Mouse (Mus musculus): Measurements from ENCODE around the gene Card11. TPM values are rescaled to one million over a fixed set of nuclear protein-coding genes. Genes with fewer than 3 reads are reported as not detected.

Card11 gene
- total RNA-seq, 1 experiment = 1.2 TPM

DNA sequence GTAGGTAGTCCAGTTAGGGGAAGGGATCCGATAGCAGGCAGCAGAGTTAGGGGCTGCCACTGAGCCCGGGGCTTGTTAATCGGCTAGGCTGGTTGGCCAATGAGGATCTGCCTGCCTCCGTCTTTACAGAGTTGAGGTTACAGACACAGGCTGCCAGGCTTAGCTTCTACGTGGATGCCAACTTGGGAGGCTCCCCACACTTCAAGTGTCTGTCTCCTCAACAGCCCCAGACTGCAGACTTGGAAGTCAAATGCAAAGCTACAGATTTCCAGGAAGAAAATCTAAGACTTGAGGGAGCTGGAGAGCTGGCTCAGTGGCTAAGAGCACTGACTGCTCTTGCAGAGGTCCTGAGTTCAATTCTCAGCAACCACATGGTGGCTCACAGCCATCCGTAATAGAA, 39.6 kb downstream of the Card11 start:
- H3K4me3 ChIP-seq (ENCODE audit: insufficient read depth in 1 of 2, low read depth in 1 of 2, low read length in 2 of 2, poor library complexity in 1 of 2, severe bottlenecking in 1 of 2) = no peak overlapping the region
- no peak for TF ChIP-seq ZNF384 (IDR thresholded peaks at IDR 0.05; ENCODE audit: low read depth, low read length)
- no peak for TF ChIP-seq ZC3H11A (IDR thresholded peaks at IDR 0.05; ENCODE audit: borderline replicate concordance, low read depth, low read length)
- no peak for TF ChIP-seq HCFC1 (IDR thresholded peaks at IDR 0.05; ENCODE audit: borderline replicate concordance, insufficient read depth, low read length)
- no peak for TF ChIP-seq MAFK (IDR thresholded peaks at IDR 0.05; ENCODE audit: insufficient read depth, low read depth, low read length)
- no peak for TF ChIP-seq CHD2 (IDR thresholded peaks at IDR 0.05; ENCODE audit: low read depth, low read length)
- H3K4me1 ChIP-seq (ENCODE audit: control insufficient read depth in 2 of 2, insufficient read depth in 2 of 2, low read length in 2 of 2, poor library complexity in 1 of 2) = no peaks in the 10 kb centered on the region
- no peak overlapping the region for H3K9ac ChIP-seq (ENCODE audit: insufficient read depth, low read depth, low read length, poor library complexity, severe bottlenecking)
- in situ Hi-C loops (cut with MboI; ENCODE audit: low sequenced_read_pairs in 2 of 2, unreplicated experiment in 2 of 2) = no loop called here
- H3K36me3 ChIP-seq (ENCODE audit: control insufficient read depth, insufficient read depth, low read length, poor library complexity, severe bottlenecking) = no peaks in the 10 kb centered on the region
- no peak overlapping the region for H3K27ac ChIP-seq (ENCODE audit: insufficient read depth, low read depth, low read length, poor library complexity, severe bottlenecking)
- H3K9me3 ChIP-seq (ENCODE audit: control insufficient read depth, insufficient read depth, low read depth, low read length) = no peaks in the 10 kb centered on the region
- no peak for DNase-seq (ENCODE audit: low read depth, low spot score)

DNA sequence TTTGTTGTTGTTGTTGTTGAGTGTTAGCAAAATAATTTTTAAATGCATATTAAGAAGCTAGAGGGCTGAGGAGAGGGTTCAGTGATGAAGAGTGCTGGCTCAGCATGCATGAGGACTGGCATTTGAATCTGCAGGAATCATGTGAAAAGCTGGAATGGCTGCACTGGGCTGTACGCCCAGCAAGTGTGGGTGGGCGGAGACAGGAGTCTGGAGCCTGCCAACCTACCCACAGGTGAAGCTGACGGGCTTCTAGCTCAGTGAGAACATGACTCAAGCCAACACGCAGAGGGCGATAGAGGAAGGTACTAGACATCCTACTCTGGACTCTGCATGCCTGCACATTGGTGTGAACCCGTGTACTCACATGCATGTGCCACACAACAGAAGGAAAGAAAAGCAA, 41.2 kb downstream of the Card11 start:
- Histone ChIP-seq H3K36me3 (ENCODE audit: control insufficient read depth, insufficient read depth, low read length, poor library complexity, severe bottlenecking) (no peaks in the 10 kb centered on the region), H3K27ac (ENCODE audit: insufficient read depth, low read depth, low read length, poor library complexity, severe bottlenecking) (no peak overlapping the region), H3K9me3 (ENCODE audit: control insufficient read depth, insufficient read depth, low read depth, low read length) (no peaks in the 10 kb centered on the region), H3K4me1 (ENCODE audit: control insufficient read depth in 2 of 2, insufficient read depth in 2 of 2, low read length in 2 of 2, poor library complexity in 1 of 2) (no peaks in the 10 kb centered on the region), H3K4me3 (ENCODE audit: insufficient read depth in 1 of 2, low read depth in 1 of 2, low read length in 2 of 2, poor library complexity in 1 of 2, severe bottlenecking in 1 of 2) (no peak overlapping the region), H3K9ac (ENCODE audit: insufficient read depth, low read depth, low read length, poor library complexity, severe bottlenecking) (no peak overlapping the region)
- in situ Hi-C loops (cut with MboI; ENCODE audit: low sequenced_read_pairs in 2 of 2, unreplicated experiment in 2 of 2) = no loop called here
- TF ChIP-seq ZNF384 (IDR thresholded peaks at IDR 0.05; ENCODE audit: low read depth, low read length) (no peak), ZC3H11A (IDR thresholded peaks at IDR 0.05; ENCODE audit: borderline replicate concordance, low read depth, low read length) (no peak), HCFC1 (IDR thresholded peaks at IDR 0.05; ENCODE audit: borderline replicate concordance, insufficient read depth, low read length) (no peak), MAFK (IDR thresholded peaks at IDR 0.05; ENCODE audit: insufficient read depth, low read depth, low read length) (no peak), CHD2 (IDR thresholded peaks at IDR 0.05; ENCODE audit: low read depth, low read length) (no peak)
- DNase-seq (ENCODE audit: low read depth, low spot score) = no peak

DNA sequence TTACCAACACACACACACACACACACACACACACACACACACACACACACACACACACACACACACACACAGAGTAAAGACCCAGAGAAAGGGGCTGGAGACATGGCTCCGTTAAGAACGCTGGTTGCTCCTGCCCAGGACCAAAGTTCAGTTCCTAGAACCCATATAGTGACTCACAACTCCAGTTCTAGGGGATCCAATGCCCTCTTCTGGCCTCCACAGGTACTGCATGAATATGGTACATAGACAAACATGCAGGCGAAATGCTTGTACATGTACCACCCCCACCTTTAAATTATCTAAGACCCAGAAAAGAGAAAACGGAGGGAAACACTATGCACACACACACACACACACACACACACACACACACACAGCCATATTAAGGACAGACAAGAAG, 43.3 kb downstream of the Card11 start:
- peak; percentile 40 for DNase-seq (ENCODE audit: low read depth, low spot score)
- in situ Hi-C loops (cut with MboI; ENCODE audit: low sequenced_read_pairs in 2 of 2, unreplicated experiment in 2 of 2) = no loop called here
- Histone ChIP-seq H3K4me3 (ENCODE audit: insufficient read depth in 1 of 2, low read depth in 1 of 2, low read length in 2 of 2, poor library complexity in 1 of 2, severe bottlenecking in 1 of 2) (no peak overlapping the region), H3K9me3 (ENCODE audit: control insufficient read depth, insufficient read depth, low read depth, low read length) (no peaks in the 10 kb centered on the region), H3K36me3 (ENCODE audit: control insufficient read depth, insufficient read depth, low read length, poor library complexity, severe bottlenecking) (no peaks in the 10 kb centered on the region), H3K27ac (ENCODE audit: insufficient read depth, low read depth, low read length, poor library complexity, severe bottlenecking) (no peak overlapping the region), H3K9ac (ENCODE audit: insufficient read depth, low read depth, low read length, poor library complexity, severe bottlenecking) (no peak overlapping the region), H3K4me1 (ENCODE audit: control insufficient read depth in 2 of 2, insufficient read depth in 2 of 2, low read length in 2 of 2, poor library complexity in 1 of 2) (no peaks in the 10 kb centered on the region)
- TF ChIP-seq CHD2 (IDR thresholded peaks at IDR 0.05; ENCODE audit: low read depth, low read length) (no peak), HCFC1 (IDR thresholded peaks at IDR 0.05; ENCODE audit: borderline replicate concordance, insufficient read depth, low read length) (no peak), ZC3H11A (IDR thresholded peaks at IDR 0.05; ENCODE audit: borderline replicate concordance, low read depth, low read length) (no peak), MAFK (IDR thresholded peaks at IDR 0.05; ENCODE audit: insufficient read depth, low read depth, low read length) (no peak), ZNF384 (IDR thresholded peaks at IDR 0.05; ENCODE audit: low read depth, low read length) (no peak)

DNA sequence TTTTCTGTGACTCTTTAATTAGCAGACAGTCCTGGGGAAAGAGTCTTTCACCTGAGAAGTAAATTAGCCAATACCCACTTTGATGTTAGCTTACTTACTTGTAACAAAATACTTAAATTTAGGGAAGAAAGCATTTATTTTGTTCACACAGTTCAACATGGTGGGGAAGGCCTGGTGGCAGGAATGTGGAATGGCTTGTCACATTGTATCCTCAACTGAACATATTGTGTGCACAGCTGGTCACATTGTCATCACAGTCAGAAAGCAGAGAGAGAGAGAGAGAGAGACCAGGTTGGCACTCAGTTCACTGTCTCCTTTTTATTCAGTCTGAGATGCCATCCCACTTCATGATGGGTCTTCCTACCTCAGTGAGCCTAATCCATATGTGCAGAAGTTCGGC, 44.7 kb downstream of the Card11 start:
- TF ChIP-seq ZC3H11A (IDR thresholded peaks at IDR 0.05; ENCODE audit: borderline replicate concordance, low read depth, low read length) (no peak), CHD2 (IDR thresholded peaks at IDR 0.05; ENCODE audit: low read depth, low read length) (no peak), HCFC1 (IDR thresholded peaks at IDR 0.05; ENCODE audit: borderline replicate concordance, insufficient read depth, low read length) (no peak), MAFK (IDR thresholded peaks at IDR 0.05; ENCODE audit: insufficient read depth, low read depth, low read length) (no peak), ZNF384 (IDR thresholded peaks at IDR 0.05; ENCODE audit: low read depth, low read length) (no peak)
- no peaks in the 10 kb centered on the region for H3K36me3 ChIP-seq (ENCODE audit: control insufficient read depth, insufficient read depth, low read length, poor library complexity, severe bottlenecking)
- peak; percentile 7 for DNase-seq (ENCODE audit: low read depth, low spot score)
- no peak overlapping the region for H3K4me3 ChIP-seq (ENCODE audit: insufficient read depth in 1 of 2, low read depth in 1 of 2, low read length in 2 of 2, poor library complexity in 1 of 2, severe bottlenecking in 1 of 2)
- no peaks in the 10 kb centered on the region for H3K4me1 ChIP-seq (ENCODE audit: control insufficient read depth in 2 of 2, insufficient read depth in 2 of 2, low read length in 2 of 2, poor library complexity in 1 of 2)
- no peak overlapping the region for H3K27ac ChIP-seq (ENCODE audit: insufficient read depth, low read depth, low read length, poor library complexity, severe bottlenecking)
- no peak overlapping the region for H3K9ac ChIP-seq (ENCODE audit: insufficient read depth, low read depth, low read length, poor library complexity, severe bottlenecking)
- in situ Hi-C loops (cut with MboI; ENCODE audit: low sequenced_read_pairs in 2 of 2, unreplicated experiment in 2 of 2) = no loop called here
- no peaks in the 10 kb centered on the region for H3K9me3 ChIP-seq (ENCODE audit: control insufficient read depth, insufficient read depth, low read depth, low read length)

DNA sequence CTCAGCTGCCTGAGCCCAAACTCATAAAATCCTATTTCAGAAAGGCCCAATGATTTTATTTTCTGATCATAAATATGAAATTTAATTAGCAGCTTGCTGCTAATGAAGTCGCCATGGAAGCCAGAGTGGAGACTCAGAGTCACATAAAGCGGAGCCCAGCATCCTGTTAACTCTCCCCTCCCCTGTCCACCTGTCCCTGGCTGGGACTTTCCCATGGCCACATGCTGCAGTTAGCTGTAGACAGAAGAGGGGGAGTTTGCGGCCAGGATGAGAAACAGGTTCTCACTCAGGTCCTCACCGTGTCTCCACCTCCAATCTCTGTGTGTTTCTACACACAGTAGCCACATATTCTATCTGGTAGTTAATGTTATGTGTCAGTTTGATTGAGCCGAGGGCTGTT, 48.6 kb downstream of the Card11 start:
- Histone ChIP-seq H3K9ac (ENCODE audit: insufficient read depth, low read depth, low read length, poor library complexity, severe bottlenecking) (no peak overlapping the region), H3K4me1 (ENCODE audit: control insufficient read depth in 2 of 2, insufficient read depth in 2 of 2, low read length in 2 of 2, poor library complexity in 1 of 2) (no peaks in the 10 kb centered on the region), H3K36me3 (ENCODE audit: control insufficient read depth, insufficient read depth, low read length, poor library complexity, severe bottlenecking) (no peaks in the 10 kb centered on the region), H3K4me3 (ENCODE audit: insufficient read depth in 1 of 2, low read depth in 1 of 2, low read length in 2 of 2, poor library complexity in 1 of 2, severe bottlenecking in 1 of 2) (no peak overlapping the region), H3K27ac (ENCODE audit: insufficient read depth, low read depth, low read length, poor library complexity, severe bottlenecking) (no peak overlapping the region), H3K9me3 (ENCODE audit: control insufficient read depth, insufficient read depth, low read depth, low read length) (no peaks in the 10 kb centered on the region)
- TF ChIP-seq ZC3H11A (IDR thresholded peaks at IDR 0.05; ENCODE audit: borderline replicate concordance, low read depth, low read length) = no peak
- TF ChIP-seq MAFK (IDR thresholded peaks at IDR 0.05; ENCODE audit: insufficient read depth, low read depth, low read length) = no peak
- TF ChIP-seq HCFC1 (IDR thresholded peaks at IDR 0.05; ENCODE audit: borderline replicate concordance, insufficient read depth, low read length) = no peak
- TF ChIP-seq CHD2 (IDR thresholded peaks at IDR 0.05; ENCODE audit: low read depth, low read length) = no peak
- no peak for TF ChIP-seq ZNF384 (IDR thresholded peaks at IDR 0.05; ENCODE audit: low read depth, low read length)
- in situ Hi-C loops (cut with MboI; ENCODE audit: low sequenced_read_pairs in 2 of 2, unreplicated experiment in 2 of 2) = no loop called here
- DNase-seq (ENCODE audit: low read depth, low spot score) = no peak
